Mouse (Mus musculus): ENCODE results near the gene Tmtc2. TPM values are rescaled to one million over a fixed set of nuclear protein-coding genes. Genes with fewer than 3 reads are reported as not detected.
A peak's percentile ranks its signal among the peaks of the same experiment; 100 is the strongest.

Tmtc2 gene
- total RNA-seq, 2 experiments from 2014 or later: 5.2 to 6.3 TPM

GRCm38 (mm10) chr10:105507982-105508786 lies 66.1 kb downstream of the Tmtc2 start:
- intact Hi-C loops (cut with DNase I): no loop called here
- DNase-seq: no peak

- intact Hi-C loops (cut with DNase I): no loop called here
These were observed 68.2 kb downstream of the Tmtc2 start for GRCm38 (mm10) chr10:105506046-105506445.

GRCm38 (mm10) chr10:105504472-105504871 lies 69.8 kb downstream of the Tmtc2 start:
- no peak for DNase-seq
- intact Hi-C loops (cut with DNase I): no loop called here

More at GRCm38 (mm10) chr10:105506046-105506445, 68.2 kb downstream of the Tmtc2 start:
- no peak for DNase-seq

- intact Hi-C loops (cut with DNase I): no loop called here
- DNase-seq: no peak
These were observed 72.5 kb downstream of the Tmtc2 start for GRCm38 (mm10) chr10:105501736-105502135.

- DNase-seq: peak; percentile 32
- intact Hi-C loops (cut with DNase I): no loop called here
These were observed 73.8 kb downstream of the Tmtc2 start for GRCm38 (mm10) chr10:105500482-105500881.

- intact Hi-C loops (cut with DNase I): no loop called here
- DNase-seq: no peak
These were observed 79.0 kb downstream of the Tmtc2 start for GRCm38 (mm10) chr10:105495248-105495647.

GRCm38 (mm10) chr10:105492485-105492884 lies 81.8 kb downstream of the Tmtc2 start:
- intact Hi-C loops (cut with DNase I): no loop called here
- no peak for DNase-seq

GRCm38 (mm10) chr10:105490748-105491147 lies 83.5 kb downstream of the Tmtc2 start:
- no peak for DNase-seq
- intact Hi-C loops (cut with DNase I): no loop called here

GRCm38 (mm10) chr10:105489970-105490735 lies 84.1 kb downstream of the Tmtc2 start:
- intact Hi-C loops (cut with DNase I): no loop called here
- no peak for DNase-seq

GRCm38 (mm10) chr10:105486977-105487376 lies 87.3 kb downstream of the Tmtc2 start:
- no peak for DNase-seq
- intact Hi-C loops (cut with DNase I): no loop called here

- intact Hi-C loops (cut with DNase I): no loop called here
- DNase-seq: no peak
These were observed 89.7 kb downstream of the Tmtc2 start for GRCm38 (mm10) chr10:105484355-105485094.

- DNase-seq: no peak
- intact Hi-C loops (cut with DNase I): no loop called here
These were observed 94.5 kb downstream of the Tmtc2 start for GRCm38 (mm10) chr10:105479771-105480170.

- intact Hi-C loops (cut with DNase I): no loop called here
- peak; percentile 8 to 15 for DNase-seq
These were observed 96.5 kb downstream of the Tmtc2 start for GRCm38 (mm10) chr10:105477623-105478238.

GRCm38 (mm10) chr10:105474162-105474830 lies 100.0 kb downstream of the Tmtc2 start:
- intact Hi-C loops (cut with DNase I): no loop called here
- DNase-seq: no peak

- intact Hi-C loops (cut with DNase I): no loop called here
- DNase-seq: no peak
These were observed 109.9 kb downstream of the Tmtc2 start for GRCm38 (mm10) chr10:105464378-105464777.

GRCm38 (mm10) chr10:105453441-105453840 lies 120.8 kb downstream of the Tmtc2 start:
- DNase-seq: no peak
- intact Hi-C loops (cut with DNase I): no loop called here

GRCm38 (mm10) chr10:105447191-105447590 lies 127.1 kb downstream of the Tmtc2 start:
- no peak for DNase-seq
- intact Hi-C loops (cut with DNase I): no loop called here

- DNase-seq: no peak
- intact Hi-C loops (cut with DNase I): no loop called here
These were observed 129.9 kb downstream of the Tmtc2 start for GRCm38 (mm10) chr10:105444309-105444708.

GRCm38 (mm10) chr10:105434879-105435278 lies 139.4 kb downstream of the Tmtc2 start:
- intact Hi-C loops (cut with DNase I): no loop called here
- DNase-seq: no peak

- no peak for DNase-seq
- intact Hi-C loops (cut with DNase I): no loop called here
These were observed 143.4 kb downstream of the Tmtc2 start for GRCm38 (mm10) chr10:105430885-105431284.

Measured in heart, postnatal 10 days (tissue).